Mouse (Mus musculus) ovary, postnatal 36 days (tissue): ENCODE results near the gene Sbds.
"Not testable (repeated sequence)": the region's sequence is repeated elsewhere in the genome, so short reads cannot be mapped to it uniquely, and the experiment has no call there.

ENCODE experiments used
- DNase-seq: peaks from one replicate; pipeline ENCODE4 v3.0.0; 2022; ENCODE audit warnings: low spot score, mixed read lengths

Gene Sbds

DNA sequence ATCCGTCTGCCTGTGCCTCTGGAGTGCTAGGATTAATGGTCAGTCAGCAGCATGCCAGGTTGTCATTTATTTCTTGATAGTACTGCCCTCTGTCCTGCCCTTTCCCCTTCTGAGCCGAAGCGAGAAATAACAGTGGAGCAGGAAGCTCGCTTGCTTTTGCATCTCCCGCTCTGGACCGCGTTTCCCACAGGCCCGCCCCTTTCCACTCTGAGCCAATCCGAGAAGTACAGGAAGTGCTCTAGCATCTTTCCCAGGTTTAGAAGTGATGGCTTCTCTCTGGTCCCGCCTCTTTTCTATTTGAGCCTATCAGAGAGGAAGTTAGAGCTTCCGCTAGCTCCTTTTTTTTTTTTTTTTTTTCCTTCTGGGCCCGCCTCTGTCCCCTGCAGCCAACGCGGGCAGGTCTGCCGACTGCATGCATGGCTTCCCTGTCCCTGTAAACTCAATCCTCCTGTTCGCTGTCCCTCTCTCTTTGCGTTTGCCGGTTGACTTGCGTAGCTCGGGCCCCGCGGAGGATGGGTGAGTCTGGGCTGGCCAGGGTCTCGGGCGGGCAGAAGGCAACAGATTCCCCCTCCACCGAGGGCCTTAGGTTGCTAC, 1.4 kb upstream of the Sbds start:
- DNase-seq, result peak; percentile 88

DNA sequence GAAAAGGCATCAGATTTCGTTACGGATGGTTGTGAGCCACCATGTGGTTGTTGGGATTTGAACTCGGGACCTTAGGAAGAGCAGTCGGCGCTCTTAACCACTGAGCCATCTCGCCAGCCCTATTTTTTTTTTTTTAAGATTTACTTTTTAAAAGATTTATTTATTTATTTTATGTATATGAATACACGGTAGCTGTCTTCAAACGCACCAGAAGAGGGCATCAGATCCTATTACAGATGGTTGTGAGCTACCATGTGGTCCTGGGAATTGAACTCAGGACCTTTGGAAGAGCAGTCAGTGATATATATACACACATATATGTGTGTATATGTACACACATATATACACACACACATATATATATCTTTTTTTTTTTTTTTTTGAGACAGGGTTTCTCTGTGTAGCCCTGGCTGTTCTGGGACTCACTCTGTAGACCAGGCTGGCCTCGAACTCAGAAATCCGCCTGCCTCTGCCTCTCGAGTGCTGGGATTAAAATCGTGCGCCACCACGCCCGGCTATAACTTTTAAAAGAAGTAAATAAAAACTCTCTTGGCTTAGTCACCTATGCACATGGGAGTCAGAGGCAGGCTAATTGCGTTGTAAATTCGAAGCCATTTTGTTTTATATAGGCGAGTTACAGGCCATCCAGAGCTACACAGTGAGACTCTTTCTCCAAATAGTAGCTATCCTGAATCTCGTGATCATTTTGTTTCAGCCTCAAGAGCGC, 632 bp upstream of the Sbds start:
- DNase-seq, result not testable (repeated sequence)

DNA sequence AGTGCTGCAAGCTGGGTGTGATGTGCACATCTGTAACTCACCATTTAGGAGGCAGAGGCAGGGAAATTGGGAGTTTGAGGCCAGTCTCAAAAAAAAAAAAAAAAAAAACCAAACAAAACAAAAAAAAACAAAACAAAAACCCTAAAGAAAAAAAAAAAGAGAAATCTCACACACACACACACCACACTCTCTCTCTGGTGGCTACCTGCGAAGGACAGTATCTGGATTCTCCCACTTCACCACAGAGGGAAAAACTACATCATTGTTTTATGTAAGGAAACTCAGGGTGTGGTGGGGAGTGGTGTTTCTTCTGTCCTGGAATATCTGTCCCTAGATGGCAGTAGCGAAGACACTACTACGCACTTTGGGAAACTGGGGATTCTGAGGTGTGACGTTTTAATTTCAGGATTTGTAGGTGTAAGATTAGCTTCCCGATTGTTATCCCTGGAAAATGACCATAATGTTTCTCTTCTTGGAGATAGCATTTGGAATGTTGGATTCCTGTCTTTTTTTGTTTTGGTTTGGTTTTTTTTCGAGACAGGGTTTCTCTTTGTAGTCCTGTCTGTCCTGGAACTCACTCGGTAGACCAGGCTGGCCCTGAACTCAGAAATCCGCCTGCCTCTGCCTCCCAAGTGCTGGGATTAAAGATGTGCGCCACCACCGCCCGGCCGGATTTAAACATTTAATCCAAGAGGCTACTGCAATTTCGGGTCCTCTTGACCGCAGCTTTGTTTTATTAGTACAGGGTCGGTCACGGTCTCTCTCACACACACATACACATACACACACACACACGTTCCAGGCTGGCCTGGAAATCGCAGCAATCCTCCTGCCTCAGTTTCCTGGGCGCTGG, 940 bp downstream of the Sbds start:
- no peak for DNase-seq

DNA sequence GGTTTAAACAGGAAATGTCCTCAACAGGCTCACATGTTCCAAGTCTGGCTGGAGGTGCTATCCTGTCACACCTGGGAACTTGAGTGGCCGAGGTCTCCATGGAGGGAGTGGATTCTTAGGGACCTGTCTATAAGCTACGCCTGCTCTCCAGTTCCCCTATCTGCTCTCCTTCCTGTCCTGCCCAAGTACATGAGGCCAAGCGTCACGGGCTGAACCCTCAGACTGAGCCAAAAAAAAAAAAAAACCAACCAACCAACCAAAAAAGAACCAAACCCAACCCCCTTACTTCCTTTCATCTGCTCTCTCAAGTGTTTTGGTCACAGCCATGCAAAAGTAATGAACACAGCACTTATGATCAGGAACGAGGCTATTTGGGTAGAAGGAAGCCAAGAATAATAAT, 7.5 kb downstream of the Sbds start:
- DNase-seq, result no peak

DNA sequence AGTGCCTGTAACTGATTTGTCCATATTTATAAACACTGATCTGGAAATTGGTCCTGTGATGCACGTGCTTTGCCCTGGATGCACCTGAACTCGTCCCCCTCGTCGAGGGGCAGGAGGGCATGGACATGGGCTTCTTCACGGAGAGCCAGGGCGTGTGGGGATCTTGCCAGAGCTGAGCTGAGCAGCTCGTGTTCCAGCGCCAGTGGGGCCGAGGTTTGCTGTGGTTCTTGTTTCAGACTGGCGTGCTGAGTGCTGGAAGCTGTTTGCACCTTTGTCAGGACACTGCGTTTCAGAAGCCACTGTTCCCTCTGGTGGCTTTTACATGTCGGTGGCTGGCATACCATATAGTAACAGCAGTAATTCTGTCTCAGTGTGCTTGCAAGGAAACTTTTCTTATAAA, 13.9 kb downstream of the Sbds start:
- no peak for DNase-seq

DNA sequence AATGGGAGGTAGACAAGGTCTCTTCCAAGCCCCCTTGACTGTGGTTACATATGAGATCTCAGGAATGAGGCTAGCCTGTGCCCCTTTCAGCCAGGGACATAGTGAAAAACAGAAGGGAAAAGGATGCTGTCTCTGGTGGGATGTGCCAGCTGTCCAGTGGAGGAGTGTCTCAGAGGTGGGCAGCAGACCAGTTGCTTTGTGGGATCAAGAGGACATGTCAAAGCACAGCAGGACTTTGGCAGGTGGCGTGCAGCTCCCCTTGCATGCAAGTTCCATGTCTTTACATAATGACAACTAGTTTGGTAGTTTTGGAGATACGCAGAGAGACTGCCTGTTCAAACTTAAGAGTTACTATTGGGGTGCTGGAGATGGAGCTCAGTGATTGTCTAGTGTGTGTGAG, 15.5 kb downstream of the Sbds start:
- no peak for DNase-seq

DNA sequence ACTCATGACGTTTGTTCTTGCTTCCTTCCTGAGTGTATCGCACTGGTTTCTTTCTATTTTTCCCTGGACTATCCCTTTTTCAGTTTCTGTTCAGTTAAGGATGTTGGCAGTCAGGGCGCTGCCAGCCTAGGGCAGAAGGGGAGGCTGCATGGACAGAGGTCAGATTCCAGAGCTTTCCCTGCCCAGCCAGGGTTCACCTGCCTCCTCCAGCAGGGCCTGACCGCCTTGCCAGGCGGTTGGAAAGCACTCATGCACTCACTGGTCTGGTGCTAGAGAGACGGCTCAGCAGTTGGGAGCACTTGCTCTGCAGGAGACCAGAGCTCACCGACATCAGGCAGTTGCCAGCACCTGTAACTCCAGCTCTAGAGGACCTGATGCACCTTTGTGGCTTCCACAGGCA, 16.1 kb downstream of the Sbds start:
- DNase-seq, result no peak

DNA sequence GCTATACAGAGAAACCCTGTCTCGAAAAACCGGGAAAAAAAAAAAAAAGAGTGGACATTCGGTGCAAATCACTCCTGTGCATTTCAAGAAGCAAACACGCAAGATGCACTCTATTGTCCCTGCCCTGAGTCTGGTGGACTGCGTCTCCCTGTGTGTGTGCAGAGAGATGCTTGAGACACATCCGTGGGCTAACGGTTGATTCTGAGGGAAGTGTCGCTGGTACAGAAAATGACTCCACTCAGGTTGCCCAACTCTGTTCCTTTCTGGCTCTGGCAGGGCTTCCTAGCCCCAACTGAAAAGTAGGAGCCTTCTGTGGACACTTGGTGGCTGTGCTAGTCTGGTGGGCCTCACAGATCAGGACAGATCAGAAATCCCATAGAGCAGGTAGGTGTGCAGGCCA, 19.0 kb downstream of the Sbds start:
- DNase-seq, result no peak

DNA sequence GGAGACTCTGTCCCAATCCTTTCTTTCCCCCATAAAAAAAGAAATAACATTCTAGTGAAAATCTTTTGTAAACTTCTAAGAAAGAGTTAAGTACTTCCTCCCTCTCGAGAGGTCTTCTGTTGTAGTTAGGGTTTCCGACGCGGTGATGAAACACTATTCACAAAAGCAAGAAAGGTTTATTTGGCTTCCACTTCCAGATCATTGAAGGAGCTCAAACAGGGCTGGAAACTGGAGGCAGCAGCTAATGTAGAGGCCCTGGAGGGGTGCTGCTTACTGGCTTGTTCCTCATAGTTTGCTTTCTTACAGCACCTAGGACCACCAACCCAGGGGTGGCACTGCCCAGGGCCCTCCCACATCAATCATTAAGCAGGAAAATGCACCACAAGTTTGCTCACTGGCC, 27.2 kb downstream of the Sbds start:
- no peak for DNase-seq

DNA sequence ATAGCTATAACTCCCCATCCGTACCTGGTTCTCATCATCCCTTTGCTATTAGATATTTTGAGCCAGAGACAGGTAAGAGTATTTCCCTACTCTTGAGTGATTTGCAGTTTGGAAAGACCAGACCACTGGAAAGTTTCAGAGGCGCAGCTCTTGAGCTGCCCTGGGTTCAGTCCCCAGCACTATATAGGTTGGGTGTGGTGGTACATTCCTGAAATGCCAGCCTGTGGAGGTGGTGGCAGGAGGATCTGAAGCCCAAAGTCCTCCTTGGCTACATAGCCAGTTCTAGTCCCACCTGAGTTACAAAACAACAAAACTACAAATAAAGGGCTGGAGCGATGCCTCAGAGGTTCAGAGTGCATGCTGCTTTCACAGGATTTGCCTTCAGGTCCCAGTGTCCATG, 28.5 kb downstream of the Sbds start:
- DNase-seq, result no peak

DNA sequence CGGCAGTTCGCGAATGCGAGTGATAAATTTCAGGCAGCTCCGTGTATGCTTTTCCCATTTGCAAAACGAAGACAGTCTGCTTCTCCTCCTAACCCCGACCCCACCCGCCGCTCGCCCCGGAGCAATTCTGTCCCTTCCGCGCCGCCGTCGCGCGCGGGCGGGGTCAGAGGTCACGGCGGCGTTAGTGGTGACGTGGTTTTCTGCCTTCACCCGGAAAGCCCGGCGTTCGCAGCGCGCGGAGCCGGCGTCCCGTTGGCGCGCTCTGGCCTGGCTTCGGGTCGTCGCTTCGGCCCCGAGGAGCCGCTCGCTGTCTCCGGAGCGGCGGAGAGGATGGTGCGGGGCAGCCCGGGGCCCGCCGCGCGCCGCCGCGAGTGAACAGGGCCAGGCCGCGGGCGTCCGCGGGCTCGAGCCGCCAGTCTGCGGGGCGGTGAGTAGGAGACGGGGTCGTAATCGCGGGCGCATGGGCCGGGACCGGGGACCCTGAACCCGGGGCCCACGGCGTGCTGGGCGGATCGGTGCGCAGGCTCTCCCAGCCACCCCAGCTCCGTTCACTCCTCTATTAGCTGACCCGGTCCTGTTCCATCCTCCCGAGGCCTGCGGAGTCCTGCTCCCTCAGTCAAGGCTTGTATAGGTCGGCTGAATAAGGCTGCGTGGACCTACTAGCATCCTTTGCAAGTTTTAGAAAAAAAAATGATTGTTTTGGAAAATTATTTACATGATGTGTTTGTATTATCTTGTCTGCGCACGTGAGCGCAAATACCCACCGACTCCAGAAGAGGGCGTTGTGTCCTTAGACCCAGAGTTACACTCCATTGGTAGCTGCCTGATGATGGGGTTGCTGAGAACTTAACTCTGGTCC, 33.0 kb downstream of the Sbds start:
- DNase-seq, result peak; percentile 96

DNA sequence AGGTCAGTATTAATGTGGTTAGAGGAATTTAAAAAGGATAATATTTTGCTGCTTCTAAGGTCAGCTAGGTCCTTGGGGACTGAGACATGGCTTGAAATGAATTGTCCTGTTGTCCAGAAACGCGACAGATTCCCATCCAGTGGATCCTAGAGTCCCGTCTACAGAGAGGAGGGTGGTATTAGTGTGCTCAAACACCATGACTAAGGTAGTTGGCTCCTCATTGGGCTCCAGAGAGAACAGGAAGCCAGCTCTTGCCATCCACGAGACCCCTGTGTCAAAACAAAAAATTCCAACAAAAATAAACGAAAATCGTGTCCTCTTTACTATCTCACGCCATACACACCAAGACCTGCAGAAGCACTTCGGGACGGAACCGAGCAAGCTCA, 33.6 kb downstream of the Sbds start:
- DNase-seq, result no peak

DNA sequence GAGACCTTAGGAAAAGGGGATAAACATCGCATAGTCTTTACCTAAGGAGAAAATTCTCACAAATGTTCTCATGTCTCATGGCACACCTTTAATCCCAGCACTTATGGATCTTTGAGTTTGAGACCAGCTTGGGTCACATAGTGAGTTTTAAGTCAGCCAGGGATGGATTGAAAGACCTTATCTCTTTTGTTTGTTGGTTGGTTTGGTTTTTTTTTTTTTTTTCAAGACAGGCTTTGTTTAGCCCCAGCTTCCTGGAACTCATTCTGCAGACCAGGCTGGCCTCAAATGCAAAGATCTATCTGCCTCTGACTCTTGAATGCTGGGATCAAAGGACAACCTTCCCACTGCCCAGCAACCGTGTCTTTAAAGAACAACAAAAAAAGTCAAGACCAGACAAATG, 34.0 kb downstream of the Sbds start:
- no peak for DNase-seq

DNA sequence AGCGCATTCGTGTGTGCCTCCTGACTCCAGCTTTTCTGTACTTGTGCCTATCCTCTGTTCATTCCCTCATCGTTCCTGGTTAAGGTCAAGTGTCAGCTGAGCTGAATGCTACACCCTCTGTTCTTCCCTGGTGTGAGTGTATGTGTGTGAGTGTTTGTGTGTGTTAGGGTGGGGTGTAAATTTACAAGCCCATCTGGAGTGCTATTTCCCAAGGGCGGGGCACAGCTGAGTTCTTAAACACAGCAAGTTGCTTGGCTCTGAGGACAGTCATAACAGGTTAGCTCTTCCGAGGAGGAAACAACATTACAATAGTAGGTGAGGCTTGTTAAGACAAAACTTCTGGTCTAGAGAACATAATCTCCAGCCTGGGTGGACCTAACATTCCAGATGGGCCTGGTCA, 37.0 kb downstream of the Sbds start:
- DNase-seq, result no peak

DNA sequence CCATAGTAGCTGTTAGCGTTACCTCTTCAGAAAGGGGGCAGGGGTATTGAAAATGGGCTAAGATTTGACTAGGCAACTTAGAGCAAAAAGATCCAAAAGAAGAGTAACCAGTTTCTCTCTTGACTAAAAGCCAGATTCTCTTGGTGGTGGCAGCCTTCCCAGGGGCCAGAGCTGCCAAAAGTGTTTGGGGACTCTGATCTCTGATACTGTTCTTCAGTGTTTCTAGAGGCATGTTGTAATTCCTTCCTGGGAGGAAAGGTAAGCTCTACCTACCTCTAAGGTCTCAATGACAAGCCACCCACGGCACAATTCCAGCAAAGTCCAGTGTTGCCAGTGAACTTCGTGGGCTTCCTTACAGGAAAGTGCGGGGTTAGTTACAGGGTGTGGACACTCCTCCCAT, 37.9 kb downstream of the Sbds start:
- DNase-seq, result no peak

DNA sequence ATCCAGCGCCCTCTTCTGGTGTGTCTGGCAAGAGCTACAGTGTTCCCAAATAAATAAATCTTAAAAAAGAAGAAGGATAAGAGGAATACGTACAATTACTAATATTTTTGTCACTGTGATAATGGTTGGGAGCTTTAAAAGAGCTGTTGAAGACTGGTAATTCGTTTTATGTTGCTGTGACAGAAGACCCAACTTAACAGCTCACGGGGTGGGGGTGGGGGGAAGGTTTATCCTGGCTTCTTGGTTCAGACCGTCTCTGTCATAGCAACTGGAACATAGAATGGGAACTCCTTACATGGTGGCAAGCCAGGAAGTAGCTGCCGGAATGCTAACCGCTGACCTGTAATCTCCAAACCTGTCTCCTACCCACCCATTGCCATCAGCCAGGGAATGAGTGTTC, 38.5 kb downstream of the Sbds start, which contains the start of gene Tmem248:
Tmem248 (plus strand) TSS at position 301 of the 400 bp plus-strand sequence.
- DNase-seq, result no peak

DNA sequence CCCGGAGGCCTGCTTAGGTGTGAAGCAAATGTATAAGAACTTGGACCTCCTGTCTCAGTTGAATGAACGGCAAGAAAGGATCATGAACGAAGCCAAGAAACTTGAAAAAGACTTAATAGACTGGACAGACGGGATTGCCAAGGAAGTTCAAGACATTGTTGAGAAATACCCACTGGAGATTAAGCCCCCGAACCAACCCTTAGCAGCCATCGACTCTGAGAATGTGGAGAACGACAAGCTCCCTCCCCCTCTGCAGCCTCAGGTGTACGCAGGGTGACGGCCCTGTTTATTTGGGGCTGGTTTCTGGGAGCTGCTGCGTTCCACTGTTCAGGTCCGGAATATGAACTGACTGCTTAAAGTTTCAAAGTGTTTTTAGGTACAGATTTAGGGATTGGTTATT, 42.4 kb downstream of the Sbds start:
- no peak for DNase-seq

DNA sequence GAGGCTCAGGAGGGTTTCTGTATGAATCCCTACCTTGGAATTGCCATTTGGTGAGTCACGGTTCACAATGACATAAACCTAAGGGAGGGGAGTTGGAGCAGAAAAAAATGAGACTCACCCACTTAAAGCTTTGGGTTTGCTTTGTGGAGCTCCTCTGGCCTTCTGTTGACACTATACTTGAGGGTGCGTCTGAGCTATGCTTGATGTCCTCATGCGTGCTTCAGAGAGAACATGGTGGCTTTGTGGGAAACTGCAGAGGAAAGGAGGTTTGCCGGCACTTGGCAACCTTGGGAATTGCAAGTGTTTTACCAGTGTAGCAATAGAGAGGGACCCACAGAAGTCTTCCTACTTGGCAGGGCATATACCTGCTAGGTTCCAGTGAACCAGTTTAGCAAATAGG, 48.0 kb downstream of the Sbds start:
- DNase-seq, result no peak

DNA sequence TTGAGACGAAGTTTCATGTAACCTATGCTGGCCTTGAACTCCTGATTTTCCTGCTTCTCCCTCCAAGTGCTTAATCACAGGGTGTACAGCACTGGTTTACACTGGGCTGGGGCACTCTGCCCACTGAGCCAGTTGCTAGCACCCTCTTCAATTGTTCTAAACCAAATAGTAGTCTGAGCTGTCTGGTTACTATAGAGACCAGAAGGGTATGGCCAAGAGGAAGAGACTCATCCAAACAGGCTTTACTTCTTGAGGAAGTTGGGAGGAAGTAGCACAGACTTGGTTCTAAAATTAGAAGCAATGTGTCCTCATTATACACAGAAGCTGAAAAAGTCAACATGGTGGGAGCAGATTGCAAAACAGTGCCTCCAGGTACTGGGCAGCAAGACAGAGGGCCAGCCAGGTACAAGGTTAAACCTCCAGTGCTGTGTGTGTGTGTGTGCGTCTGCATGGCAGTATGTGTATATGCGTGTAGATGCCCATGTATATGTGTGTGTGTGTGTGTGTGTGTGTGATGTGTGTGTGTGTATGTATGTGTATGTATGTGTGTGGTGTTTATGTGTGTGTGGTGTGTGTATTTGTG, 49.8 kb downstream of the Sbds start:
- DNase-seq, result no peak

DNA sequence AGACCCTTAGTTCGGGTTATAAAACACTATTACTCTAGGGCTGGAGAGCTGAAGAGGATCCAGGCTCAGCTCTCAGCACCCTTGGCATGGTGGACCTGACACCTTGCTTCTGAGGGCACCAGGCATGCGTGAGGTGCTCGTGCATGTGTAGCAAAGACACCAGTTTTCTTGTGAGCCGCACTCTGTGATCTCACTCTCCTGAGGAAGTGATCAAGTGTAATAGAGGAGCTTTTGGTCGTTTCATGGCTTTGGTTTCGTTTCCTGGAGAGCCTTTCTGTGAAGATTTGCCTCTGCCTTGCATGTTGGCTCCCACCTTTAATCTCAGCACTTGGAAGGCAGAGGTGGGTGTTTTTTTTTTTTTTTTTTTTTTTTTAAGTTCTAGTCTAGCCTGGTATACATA, 50.8 kb downstream of the Sbds start:
- DNase-seq, result no peak

DNA sequence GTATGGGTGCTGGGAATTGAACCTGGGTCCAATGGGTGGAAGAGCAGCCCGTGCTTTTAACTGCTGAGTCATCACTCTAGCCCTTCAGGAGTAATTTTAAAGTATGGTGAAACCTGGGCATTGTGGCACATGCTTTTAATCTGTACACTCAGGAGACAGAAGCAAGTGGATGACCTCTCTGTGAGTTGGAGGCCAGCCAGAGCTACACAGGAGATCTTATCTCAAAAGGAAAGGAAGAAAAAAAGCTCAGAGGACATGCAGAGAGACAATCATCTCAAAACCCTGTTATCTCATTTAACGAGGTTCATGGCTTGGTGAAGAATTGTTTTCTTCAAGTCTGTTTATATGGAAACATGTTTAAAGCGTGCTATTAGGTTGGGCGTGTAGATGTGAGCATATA, 51.4 kb downstream of the Sbds start:
- DNase-seq, result no peak
